Mouse (Mus musculus) hindbrain, postnatal 0 days (tissue): ENCODE measurements around the gene Abi3. TPM values are rescaled to one million over a fixed set of nuclear protein-coding genes. Genes with fewer than 3 reads are reported as not detected.

ENCODE experiments used
- ATAC-seq: fragments of 200-750 bp; cut with Nextera tagmentation; 2 replicates; pipeline ENCODE4 v1.8.0; 2017; ENCODE audit warnings: mild to moderate bottlenecking, moderate TSS enrichment, moderate library complexity
- DNase-seq: peaks from one replicate; pipeline ENCODE4 v3.0.0-alpha.2; 2015; ENCODE audit warnings: low spot score
- H3K27ac ChIP-seq: fragments of 300-500 bp; sonication (generic); 2 replicates; pipeline ENCODE4 v1.5.1; 2014; ENCODE audit warnings: mild to moderate bottlenecking
- H3K27me3 ChIP-seq: fragments of 300-500 bp; sonication (generic); 2 replicates; pipeline ENCODE4 v1.6.1; 2014; ENCODE audit warnings: low read length, mixed read lengths; ENCODE audit not compliant: insufficient read depth
- H3K36me3 ChIP-seq: fragments of 300-500 bp; sonication (generic); 2 replicates; pipeline ENCODE4 v1.6.1; 2014; ENCODE audit warnings: low read length, mixed read lengths; ENCODE audit not compliant: insufficient read depth
- H3K4me1 ChIP-seq: fragments of 300-500 bp; sonication (generic); 2 replicates; pipeline ENCODE4 v1.6.1; 2014; ENCODE audit warnings: antibody characterized with exemption, low read length, mixed read lengths; ENCODE audit not compliant: insufficient read depth
- H3K4me2 ChIP-seq: fragments of 300-500 bp; sonication (generic); 2 replicates; pipeline ENCODE4 v1.6.1; 2014; ENCODE audit warnings: low read depth, mild to moderate bottlenecking, low read length, moderate library complexity, mixed read lengths
- H3K4me3 ChIP-seq: fragments of 300-500 bp; sonication (generic); 2 replicates; pipeline ENCODE4 v1.5.1; 2014; ENCODE audit warnings: low read length
- H3K9ac ChIP-seq: fragments of 300-500 bp; sonication (generic); replicated peaks from 2 replicates; pipeline ENCODE4 v1.6.1; 2014; ENCODE audit warnings: mild to moderate bottlenecking, low read length, moderate library complexity, mixed read lengths
- H3K9me3 ChIP-seq: fragments of 300-500 bp; sonication (generic); 2 replicates; pipeline ENCODE4 v1.6.1; 2016; ENCODE audit warnings: low read length, mixed read lengths
- CTCF ChIP-seq: IDR thresholded peaks from 2 replicates; pipeline ENCODE4 v1.5.1; 2016; ENCODE audit warnings: antibody characterized with exemption, control low read depth, low read depth
- WGBS: fragments of 180-500 bp; shearing (Covaris S2); extraction: QIAGEN DNeasy Blood & Tissue Kit; methylation state at CpG from one replicate; pipeline ENCODE4 v1.1.7; 2014; 5-methylcytosine and 5-hydroxymethylcytosine counted together
- polyA plus RNA-seq: library from polyadenylated mRNA; unstranded; fragments of >200 nt; fragmentation: Nextera tagmentation; extraction: Ambion mirVana; gene quantifications from 2 replicates; pipeline ENCODE4 v1.2.1, GENCODE M21; 2015
- total RNA-seq: library from RNA; depleted of rRNA; stranded (reverse); fragments of >200 nt; gene quantifications from 2 replicates; pipeline ENCODE4 v1.2.3, GENCODE M21; 2014

Gene Abi3
- total and polyA plus RNA-seq, 2 experiments from 2014 or later, result 1.9 to 3.1 TPM

- Histone ChIP-seq H3K27ac (no peak overlapping the region), H3K4me1 (peaks cover 9% of the 10 kb centered on the region), H3K27me3 (peaks cover 67% of the 10 kb centered on the region), H3K9me3 (no peaks in the 10 kb centered on the region), H3K4me2 (peak overlapping the region; percentile 42), H3K4me3 (peak overlapping the region; percentile 25), H3K36me3 (no peaks in the 10 kb centered on the region), H3K9ac (peak overlapping the region; percentile 28; the same call in 1 of the 2 replicates)
- DNase-seq (no peak), ATAC-seq (no peak)
- TF ChIP-seq CTCF, result no peak
- WGBS, result 4% methylated on average over 80 of the region's 80 CpGs
These were observed 11.6 kb downstream of the Abi3 start for GRCm38 (mm10) chr11:95830411-95831275.

- Histone ChIP-seq H3K27ac (no peak overlapping the region), H3K9ac (no peak overlapping the region), H3K4me2 (no peak overlapping the region), H3K27me3 (peaks cover 63% of the 10 kb centered on the region), H3K4me3 (no peak overlapping the region), H3K9me3 (no peaks in the 10 kb centered on the region), H3K36me3 (no peaks in the 10 kb centered on the region), H3K4me1 (peaks cover 9% of the 10 kb centered on the region)
- DNase-seq (no peak), ATAC-seq (no peak)
- no peak for TF ChIP-seq CTCF
- WGBS, result 44% methylated on average over 4 of the region's 4 CpGs
These were observed 12.7 kb downstream of the Abi3 start for GRCm38 (mm10) chr11:95829526-95830050.

DNA sequence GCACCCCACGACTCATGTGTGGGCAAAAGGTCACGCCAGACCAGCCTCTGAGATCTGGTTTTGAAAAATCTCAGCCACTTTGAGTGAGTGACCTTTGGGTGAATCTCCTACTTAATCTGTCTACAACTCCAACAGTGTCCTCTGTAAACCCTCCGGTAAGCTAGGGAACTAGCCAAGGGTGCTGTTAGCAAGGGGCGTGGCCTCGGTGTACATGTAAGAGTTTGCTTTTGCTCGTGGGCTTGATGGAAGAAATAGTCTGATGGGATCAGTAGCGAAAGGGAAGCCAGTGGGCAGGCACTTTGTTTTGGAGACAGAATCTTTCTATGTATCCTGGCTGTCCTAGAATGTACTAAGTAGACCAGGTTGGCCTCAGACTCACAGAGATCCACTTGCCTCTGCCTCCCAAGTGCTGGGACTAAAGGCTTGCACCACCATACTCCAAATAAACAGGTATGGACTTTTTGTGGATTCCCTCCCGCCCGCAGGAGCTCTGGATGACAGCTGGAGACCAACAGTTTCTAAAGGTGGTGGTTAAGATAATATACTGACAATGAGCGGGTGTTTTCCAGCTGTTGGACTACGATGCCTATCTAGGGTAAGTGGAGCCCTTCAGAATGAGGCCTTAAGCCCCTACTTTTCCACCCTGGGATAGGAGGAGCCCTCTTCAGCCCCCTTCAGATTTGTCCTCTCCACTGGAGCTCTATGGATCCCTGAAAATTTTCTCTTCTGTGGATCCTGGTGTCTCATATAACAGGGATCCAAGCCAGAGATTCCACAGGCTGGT is 13.9 kb downstream of the Abi3 start:
- no peak for DNase-seq

GRCm38 (mm10) chr11:95827464-95828085 is 14.7 kb downstream of the Abi3 start:
- Histone ChIP-seq H3K4me1 (peaks cover 9% of the 10 kb centered on the region), H3K27me3 (peaks cover 48% of the 10 kb centered on the region), H3K27ac (no peak overlapping the region), H3K36me3 (no peaks in the 10 kb centered on the region), H3K9ac (no peak overlapping the region), H3K4me3 (no peak overlapping the region), H3K9me3 (no peaks in the 10 kb centered on the region), H3K4me2 (no peak overlapping the region)
- 9% methylated on average over 3 of the region's 3 CpGs for WGBS
- TF ChIP-seq CTCF, result peak; percentile 85
- DNase-seq, result peak; percentile 81
- no peak for ATAC-seq

More for the DNA sequence above, 13.9 kb downstream of the Abi3 start:
- no peak overlapping the region for H3K27ac ChIP-seq
- H3K4me1 ChIP-seq, result peaks cover 9% of the 10 kb centered on the region
- H3K36me3 ChIP-seq, result no peaks in the 10 kb centered on the region
- H3K4me3 ChIP-seq, result no peak overlapping the region
- H3K4me2 ChIP-seq, result no peak overlapping the region
- no peak for ATAC-seq
- H3K27me3 ChIP-seq, result peaks cover 56% of the 10 kb centered on the region
- TF ChIP-seq CTCF, result no peak
- no peak overlapping the region for H3K9ac ChIP-seq
- WGBS, result 79% methylated on average over 11 of the region's 11 CpGs
- no peaks in the 10 kb centered on the region for H3K9me3 ChIP-seq

GRCm38 (mm10) chr11:95827168-95827447 is 15.2 kb downstream of the Abi3 start:
- TF ChIP-seq CTCF, result no peak
- H3K36me3 ChIP-seq, result no peaks in the 10 kb centered on the region
- peaks cover 43% of the 10 kb centered on the region for H3K27me3 ChIP-seq
- H3K9me3 ChIP-seq, result no peaks in the 10 kb centered on the region
- ATAC-seq, result no peak
- peaks cover 9% of the 10 kb centered on the region for H3K4me1 ChIP-seq
- H3K27ac ChIP-seq, result no peak overlapping the region
- 20% methylated on average over 3 of the region's 3 CpGs for WGBS
- no peak overlapping the region for H3K9ac ChIP-seq
- H3K4me2 ChIP-seq, result no peak overlapping the region
- H3K4me3 ChIP-seq, result no peak overlapping the region
- no peak for DNase-seq

GRCm38 (mm10) chr11:95826317-95827167 is 15.7 kb downstream of the Abi3 start:
- Histone ChIP-seq H3K27me3 (peaks cover 37% of the 10 kb centered on the region), H3K4me1 (peaks cover 9% of the 10 kb centered on the region), H3K4me3 (no peak overlapping the region), H3K9me3 (no peaks in the 10 kb centered on the region), H3K36me3 (no peaks in the 10 kb centered on the region), H3K4me2 (no peak overlapping the region), H3K9ac (no peak overlapping the region), H3K27ac (no peak overlapping the region)
- no peak for TF ChIP-seq CTCF
- whole genome bisulfite sequencing, result 52% methylated on average over 6 of the region's 6 CpGs
- DNase-seq (no peak), ATAC-seq (no peak)
